Mouse (Mus musculus): ENCODE data around the gene Akap8.

Gene Akap8

GRCm38 (mm10) chr17:32317032-32317431 is 4.0 kb downstream of the Akap8 start:
- Histone ChIP-seq H3K4me3 (replicated peaks; ENCODE audit: low read length) (no peak overlapping the region), H3K27me3 (ENCODE audit: insufficient read depth, low read length) (no peaks in the 10 kb centered on the region), H3K9me3 (ENCODE audit: low read length) (no peaks in the 10 kb centered on the region), H3K4me1 (replicated peaks; ENCODE audit: low read depth, low read length) (peaks cover 64% of the 10 kb centered on the region), H3K36me3 (ENCODE audit: insufficient read depth, low read length) (peaks cover 71% of the 10 kb centered on the region)
- TF ChIP-seq CTCF (conservative IDR thresholded peaks at IDR 0.05; ENCODE audit: low read length) (no peak), POU5F1 (IDR thresholded peaks at IDR 0.05; ENCODE audit: borderline replicate concordance, low read length) (no peak), NANOG (IDR thresholded peaks at IDR 0.05; ENCODE audit: borderline replicate concordance, low read length) (no peak)

GRCm38 (mm10) chr17:32315560-32315959 is 5.5 kb downstream of the Akap8 start:
- TF ChIP-seq CTCF (conservative IDR thresholded peaks at IDR 0.05; ENCODE audit: low read length) = no peak
- TF ChIP-seq POU5F1 (IDR thresholded peaks at IDR 0.05; ENCODE audit: borderline replicate concordance, low read length) = no peak
- no peak for TF ChIP-seq NANOG (IDR thresholded peaks at IDR 0.05; ENCODE audit: borderline replicate concordance, low read length)
- Histone ChIP-seq H3K36me3 (ENCODE audit: insufficient read depth, low read length) (peaks cover 82% of the 10 kb centered on the region), H3K4me1 (replicated peaks; ENCODE audit: low read depth, low read length) (peaks cover 58% of the 10 kb centered on the region), H3K9me3 (ENCODE audit: low read length) (no peaks in the 10 kb centered on the region), H3K4me3 (replicated peaks; ENCODE audit: low read length) (no peak overlapping the region), H3K27me3 (ENCODE audit: insufficient read depth, low read length) (no peaks in the 10 kb centered on the region)

GRCm38 (mm10) chr17:32313892-32314291 is 7.1 kb downstream of the Akap8 start:
- H3K9me3 ChIP-seq (ENCODE audit: low read length) = no peaks in the 10 kb centered on the region
- TF ChIP-seq CTCF (conservative IDR thresholded peaks at IDR 0.05; ENCODE audit: low read length) (no peak), POU5F1 (IDR thresholded peaks at IDR 0.05; ENCODE audit: borderline replicate concordance, low read length) (no peak), NANOG (IDR thresholded peaks at IDR 0.05; ENCODE audit: borderline replicate concordance, low read length) (no peak)
- peaks cover 58% of the 10 kb centered on the region for H3K4me1 ChIP-seq (replicated peaks; ENCODE audit: low read depth, low read length)
- no peaks in the 10 kb centered on the region for H3K27me3 ChIP-seq (ENCODE audit: insufficient read depth, low read length)
- peaks cover 99% of the 10 kb centered on the region for H3K36me3 ChIP-seq (ENCODE audit: insufficient read depth, low read length)
- H3K4me3 ChIP-seq (replicated peaks; ENCODE audit: low read length) = no peak overlapping the region

- TF ChIP-seq CTCF (conservative IDR thresholded peaks at IDR 0.05; ENCODE audit: low read length) (no peak), NANOG (IDR thresholded peaks at IDR 0.05; ENCODE audit: borderline replicate concordance, low read length) (no peak), POU5F1 (IDR thresholded peaks at IDR 0.05; ENCODE audit: borderline replicate concordance, low read length) (no peak)
- Histone ChIP-seq H3K9me3 (ENCODE audit: low read length) (no peaks in the 10 kb centered on the region), H3K36me3 (ENCODE audit: insufficient read depth, low read length) (peaks cover 100% of the 10 kb centered on the region), H3K27me3 (ENCODE audit: insufficient read depth, low read length) (no peaks in the 10 kb centered on the region), H3K4me3 (replicated peaks; ENCODE audit: low read length) (no peak overlapping the region), H3K4me1 (replicated peaks; ENCODE audit: low read depth, low read length) (peaks cover 52% of the 10 kb centered on the region)
These were observed 8.2 kb downstream of the Akap8 start for GRCm38 (mm10) chr17:32312801-32313200.

GRCm38 (mm10) chr17:32307963-32308362 is 13.1 kb downstream of the Akap8 start:
- TF ChIP-seq POU5F1 (IDR thresholded peaks at IDR 0.05; ENCODE audit: borderline replicate concordance, low read length) (no peak), CTCF (conservative IDR thresholded peaks at IDR 0.05; ENCODE audit: low read length) (no peak), NANOG (IDR thresholded peaks at IDR 0.05; ENCODE audit: borderline replicate concordance, low read length) (no peak)
- no peaks in the 10 kb centered on the region for H3K9me3 ChIP-seq (ENCODE audit: low read length)
- H3K36me3 ChIP-seq (ENCODE audit: insufficient read depth, low read length) = peaks cover 100% of the 10 kb centered on the region
- peaks cover 40% of the 10 kb centered on the region for H3K4me1 ChIP-seq (replicated peaks; ENCODE audit: low read depth, low read length)
- H3K27me3 ChIP-seq (ENCODE audit: insufficient read depth, low read length) = no peaks in the 10 kb centered on the region
- no peak overlapping the region for H3K4me3 ChIP-seq (replicated peaks; ENCODE audit: low read length)

- TF ChIP-seq POU5F1 (IDR thresholded peaks at IDR 0.05; ENCODE audit: borderline replicate concordance, low read length) (no peak), NANOG (IDR thresholded peaks at IDR 0.05; ENCODE audit: borderline replicate concordance, low read length) (no peak), CTCF (conservative IDR thresholded peaks at IDR 0.05; ENCODE audit: low read length) (peak; percentile 49)
- Histone ChIP-seq H3K36me3 (ENCODE audit: insufficient read depth, low read length) (peaks cover 3% of the 10 kb centered on the region), H3K4me3 (replicated peaks; ENCODE audit: low read length) (no peak overlapping the region), H3K27me3 (ENCODE audit: insufficient read depth, low read length) (no peaks in the 10 kb centered on the region), H3K9me3 (ENCODE audit: low read length) (no peaks in the 10 kb centered on the region), H3K4me1 (replicated peaks; ENCODE audit: low read depth, low read length) (peaks cover 33% of the 10 kb centered on the region)
These were observed 22.9 kb downstream of the Akap8 start for GRCm38 (mm10) chr17:32298125-32298524.

GRCm38 (mm10) chr17:32295901-32296300 is 25.1 kb downstream of the Akap8 start:
- Histone ChIP-seq H3K27me3 (ENCODE audit: insufficient read depth, low read length) (no peaks in the 10 kb centered on the region), H3K4me3 (replicated peaks; ENCODE audit: low read length) (no peak overlapping the region), H3K36me3 (ENCODE audit: insufficient read depth, low read length) (no peaks in the 10 kb centered on the region), H3K4me1 (replicated peaks; ENCODE audit: low read depth, low read length) (peaks cover 42% of the 10 kb centered on the region), H3K9me3 (ENCODE audit: low read length) (0 out of 2 replicates have a peak, but pooled peaks cover 5% of the 10 kb centered on the region)
- TF ChIP-seq CTCF (conservative IDR thresholded peaks at IDR 0.05; ENCODE audit: low read length) (no peak), POU5F1 (IDR thresholded peaks at IDR 0.05; ENCODE audit: borderline replicate concordance, low read length) (no peak; the same call in 1 of the 2 replicates), NANOG (IDR thresholded peaks at IDR 0.05; ENCODE audit: borderline replicate concordance, low read length) (0 out of 2 replicates have a peak, but pooled peaks have one; percentile 29)

GRCm38 (mm10) chr17:32295160-32295559 is 25.9 kb downstream of the Akap8 start:
- H3K4me1 ChIP-seq (replicated peaks; ENCODE audit: low read depth, low read length) = peaks cover 43% of the 10 kb centered on the region
- no peaks in the 10 kb centered on the region for H3K36me3 ChIP-seq (ENCODE audit: insufficient read depth, low read length)
- 0 out of 2 replicates have a peak, but pooled peaks cover 5% of the 10 kb centered on the region for H3K9me3 ChIP-seq (ENCODE audit: low read length)
- TF ChIP-seq POU5F1 (IDR thresholded peaks at IDR 0.05; ENCODE audit: borderline replicate concordance, low read length) = no peak
- TF ChIP-seq CTCF (conservative IDR thresholded peaks at IDR 0.05; ENCODE audit: low read length) = no peak
- TF ChIP-seq NANOG (IDR thresholded peaks at IDR 0.05; ENCODE audit: borderline replicate concordance, low read length) = no peak
- no peaks in the 10 kb centered on the region for H3K27me3 ChIP-seq (ENCODE audit: insufficient read depth, low read length)
- H3K4me3 ChIP-seq (replicated peaks; ENCODE audit: low read length) = no peak overlapping the region

- H3K4me1 ChIP-seq (replicated peaks; ENCODE audit: low read depth, low read length) = peaks cover 46% of the 10 kb centered on the region
- H3K4me3 ChIP-seq (replicated peaks; ENCODE audit: low read length) = peak overlapping the region; percentile 99
- TF ChIP-seq POU5F1 (IDR thresholded peaks at IDR 0.05; ENCODE audit: borderline replicate concordance, low read length) (no peak), CTCF (conservative IDR thresholded peaks at IDR 0.05; ENCODE audit: low read length) (no peak), NANOG (IDR thresholded peaks at IDR 0.05; ENCODE audit: borderline replicate concordance, low read length) (no peak)
- no peaks in the 10 kb centered on the region for H3K9me3 ChIP-seq (ENCODE audit: low read length)
- no peaks in the 10 kb centered on the region for H3K27me3 ChIP-seq (ENCODE audit: insufficient read depth, low read length)
- H3K36me3 ChIP-seq (ENCODE audit: insufficient read depth, low read length) = no peaks in the 10 kb centered on the region; the same call in 1 of the 2 replicates
These were observed 35.8 kb downstream of the Akap8 start for GRCm38 (mm10) chr17:32285138-32285670.

Data from E14TG2a.4 (cell line).